Mouse (Mus musculus): ENCODE results near the gene Mphosph6. TPM values are rescaled to one million over a fixed set of nuclear protein-coding genes. Genes with fewer than 3 reads are reported as not detected.

The Mphosph6 gene
- polyA plus RNA-seq, 1 experiment from 2014 or later = 70.6 TPM

GRCm38 (mm10) chr8:117796464-117796863, 5.3 kb downstream of the Mphosph6 start:
- 79% methylated on average over 15 of the region's 15 CpGs for WGBS
- Histone ChIP-seq H3K4me1 (ENCODE audit: control insufficient read depth, insufficient read depth, low read length) (0 out of 2 replicates have a peak, but pooled peaks cover 7% of the 10 kb centered on the region), H3K27ac (ENCODE audit: low read depth, low read length) (no peak overlapping the region), H3K9ac (ENCODE audit: low read depth, low read length) (no peak overlapping the region), H3K4me3 (ENCODE audit: low read length) (no peak overlapping the region), H3K36me3 (ENCODE audit: control insufficient read depth, insufficient read depth, low read length) (peaks cover 71% of the 10 kb centered on the region), H3K9me3 (ENCODE audit: control insufficient read depth, low read length) (no peaks in the 10 kb centered on the region), H3K27me3 (ENCODE audit: control insufficient read depth, insufficient read depth, low read length) (no peaks in the 10 kb centered on the region), H3K4me2 (replicated peaks; ENCODE audit: low read depth, low read length) (no peak overlapping the region)
- ATAC-seq (ENCODE audit: low FRiP score, low TSS enrichment) = no peak

GRCm38 (mm10) chr8:117794581-117794980, 7.2 kb downstream of the Mphosph6 start:
- H3K9me3 ChIP-seq (ENCODE audit: control insufficient read depth, low read length) = no peaks in the 10 kb centered on the region
- no peak overlapping the region for H3K27ac ChIP-seq (ENCODE audit: low read depth, low read length)
- H3K4me1 ChIP-seq (ENCODE audit: control insufficient read depth, insufficient read depth, low read length) = no peaks in the 10 kb centered on the region
- no peak overlapping the region for H3K4me3 ChIP-seq (ENCODE audit: low read length)
- H3K27me3 ChIP-seq (ENCODE audit: control insufficient read depth, insufficient read depth, low read length) = no peaks in the 10 kb centered on the region
- WGBS = 84% methylated on average over 10 of the region's 10 CpGs
- H3K36me3 ChIP-seq (ENCODE audit: control insufficient read depth, insufficient read depth, low read length) = peaks cover 88% of the 10 kb centered on the region
- no peak for ATAC-seq (ENCODE audit: low FRiP score, low TSS enrichment)
- no peak overlapping the region for H3K4me2 ChIP-seq (replicated peaks; ENCODE audit: low read depth, low read length)
- no peak overlapping the region for H3K9ac ChIP-seq (ENCODE audit: low read depth, low read length)

GRCm38 (mm10) chr8:117792616-117793144, 9.1 kb downstream of the Mphosph6 start:
- Histone ChIP-seq H3K36me3 (ENCODE audit: control insufficient read depth, insufficient read depth, low read length) (peaks cover 89% of the 10 kb centered on the region), H3K9ac (ENCODE audit: low read depth, low read length) (no peak overlapping the region), H3K27ac (ENCODE audit: low read depth, low read length) (no peak overlapping the region), H3K4me3 (ENCODE audit: low read length) (no peak overlapping the region), H3K27me3 (ENCODE audit: control insufficient read depth, insufficient read depth, low read length) (no peaks in the 10 kb centered on the region), H3K4me2 (replicated peaks; ENCODE audit: low read depth, low read length) (no peak overlapping the region), H3K9me3 (ENCODE audit: control insufficient read depth, low read length) (no peaks in the 10 kb centered on the region; the same call in 1 of the 2 replicates), H3K4me1 (ENCODE audit: control insufficient read depth, insufficient read depth, low read length) (no peaks in the 10 kb centered on the region)
- WGBS = 70% methylated on average over 19 of the region's 19 CpGs
- ATAC-seq (ENCODE audit: low FRiP score, low TSS enrichment) = no peak

GRCm38 (mm10) chr8:117786428-117786827, 15.3 kb downstream of the Mphosph6 start:
- H3K36me3 ChIP-seq (ENCODE audit: control insufficient read depth, insufficient read depth, low read length) = peaks cover 30% of the 10 kb centered on the region
- no peak for ATAC-seq (ENCODE audit: low FRiP score, low TSS enrichment)
- no peak overlapping the region for H3K4me2 ChIP-seq (replicated peaks; ENCODE audit: low read depth, low read length)
- H3K9me3 ChIP-seq (ENCODE audit: control insufficient read depth, low read length) = no peaks in the 10 kb centered on the region; the same call in 1 of the 2 replicates
- H3K27me3 ChIP-seq (ENCODE audit: control insufficient read depth, insufficient read depth, low read length) = no peaks in the 10 kb centered on the region
- no peak overlapping the region for H3K27ac ChIP-seq (ENCODE audit: low read depth, low read length)
- H3K9ac ChIP-seq (ENCODE audit: low read depth, low read length) = no peak overlapping the region
- no peak overlapping the region for H3K4me3 ChIP-seq (ENCODE audit: low read length)
- no peaks in the 10 kb centered on the region for H3K4me1 ChIP-seq (ENCODE audit: control insufficient read depth, insufficient read depth, low read length)
- WGBS = 88% methylated on average over 3 of the region's 3 CpGs

- Histone ChIP-seq H3K9ac (ENCODE audit: low read depth, low read length) (no peak overlapping the region), H3K4me1 (ENCODE audit: control insufficient read depth, insufficient read depth, low read length) (no peaks in the 10 kb centered on the region), H3K4me3 (ENCODE audit: low read length) (no peak overlapping the region), H3K27me3 (ENCODE audit: control insufficient read depth, insufficient read depth, low read length) (no peaks in the 10 kb centered on the region), H3K9me3 (ENCODE audit: control insufficient read depth, low read length) (no peaks in the 10 kb centered on the region; the same call in 1 of the 2 replicates), H3K4me2 (replicated peaks; ENCODE audit: low read depth, low read length) (no peak overlapping the region), H3K36me3 (ENCODE audit: control insufficient read depth, insufficient read depth, low read length) (peaks cover 5% of the 10 kb centered on the region; the same call in 1 of the 2 replicates), H3K27ac (ENCODE audit: low read depth, low read length) (no peak overlapping the region)
- WGBS = 81% methylated on average over 7 of the region's 7 CpGs
- ATAC-seq (ENCODE audit: low FRiP score, low TSS enrichment) = no peak
Observed at GRCm38 (mm10) chr8:117783021-117783420, 18.7 kb downstream of the Mphosph6 start.

GRCm38 (mm10) chr8:117781375-117782129, 20.2 kb downstream of the Mphosph6 start:
- no peak overlapping the region for H3K4me3 ChIP-seq (ENCODE audit: low read length)
- H3K27ac ChIP-seq (ENCODE audit: low read depth, low read length) = no peak overlapping the region
- 63% methylated on average over 6 of the region's 6 CpGs for WGBS

GRCm38 (mm10) chr8:117779344-117779743, 22.4 kb downstream of the Mphosph6 start:
- H3K9me3 ChIP-seq (ENCODE audit: control insufficient read depth, low read length) = no peaks in the 10 kb centered on the region
- H3K4me2 ChIP-seq (replicated peaks; ENCODE audit: low read depth, low read length) = no peak overlapping the region
- H3K27me3 ChIP-seq (ENCODE audit: control insufficient read depth, insufficient read depth, low read length) = no peaks in the 10 kb centered on the region
- H3K9ac ChIP-seq (ENCODE audit: low read depth, low read length) = no peak overlapping the region
- no peaks in the 10 kb centered on the region for H3K36me3 ChIP-seq (ENCODE audit: control insufficient read depth, insufficient read depth, low read length)
- H3K4me1 ChIP-seq (ENCODE audit: control insufficient read depth, insufficient read depth, low read length) = no peaks in the 10 kb centered on the region
- WGBS = 83% methylated on average over 6 of the region's 6 CpGs
- ATAC-seq (ENCODE audit: low FRiP score, low TSS enrichment) = no peak
- H3K4me3 ChIP-seq (ENCODE audit: low read length) = no peak overlapping the region
- no peak overlapping the region for H3K27ac ChIP-seq (ENCODE audit: low read depth, low read length)

More at GRCm38 (mm10) chr8:117781375-117782129, 20.2 kb downstream of the Mphosph6 start:
- Histone ChIP-seq H3K27me3 (ENCODE audit: control insufficient read depth, insufficient read depth, low read length) (no peaks in the 10 kb centered on the region), H3K36me3 (ENCODE audit: control insufficient read depth, insufficient read depth, low read length) (no peaks in the 10 kb centered on the region), H3K4me2 (replicated peaks; ENCODE audit: low read depth, low read length) (no peak overlapping the region), H3K4me1 (ENCODE audit: control insufficient read depth, insufficient read depth, low read length) (no peaks in the 10 kb centered on the region), H3K9me3 (ENCODE audit: control insufficient read depth, low read length) (no peaks in the 10 kb centered on the region), H3K9ac (ENCODE audit: low read depth, low read length) (no peak overlapping the region)
- ATAC-seq (ENCODE audit: low FRiP score, low TSS enrichment) = no peak

- no peaks in the 10 kb centered on the region for H3K9me3 ChIP-seq (ENCODE audit: control insufficient read depth, low read length)
- H3K9ac ChIP-seq (ENCODE audit: low read depth, low read length) = no peak overlapping the region
- H3K4me3 ChIP-seq (ENCODE audit: low read length) = no peak overlapping the region
- no peaks in the 10 kb centered on the region for H3K4me1 ChIP-seq (ENCODE audit: control insufficient read depth, insufficient read depth, low read length)
- no peak overlapping the region for H3K4me2 ChIP-seq (replicated peaks; ENCODE audit: low read depth, low read length)
- H3K27me3 ChIP-seq (ENCODE audit: control insufficient read depth, insufficient read depth, low read length) = no peaks in the 10 kb centered on the region
- WGBS = 70% methylated on average over 11 of the region's 11 CpGs
- ATAC-seq (ENCODE audit: low FRiP score, low TSS enrichment) = no peak
- no peaks in the 10 kb centered on the region for H3K36me3 ChIP-seq (ENCODE audit: control insufficient read depth, insufficient read depth, low read length)
- H3K27ac ChIP-seq (ENCODE audit: low read depth, low read length) = no peak overlapping the region
Observed at GRCm38 (mm10) chr8:117778531-117779322, 23.0 kb downstream of the Mphosph6 start.

- H3K27ac ChIP-seq (ENCODE audit: low read depth, low read length) = no peak overlapping the region
- WGBS = 85% methylated on average over 10 of the region's 10 CpGs
- H3K9ac ChIP-seq (ENCODE audit: low read depth, low read length) = no peak overlapping the region
- H3K9me3 ChIP-seq (ENCODE audit: control insufficient read depth, low read length) = no peaks in the 10 kb centered on the region
- no peaks in the 10 kb centered on the region for H3K27me3 ChIP-seq (ENCODE audit: control insufficient read depth, insufficient read depth, low read length)
- no peak overlapping the region for H3K4me2 ChIP-seq (replicated peaks; ENCODE audit: low read depth, low read length)
- no peaks in the 10 kb centered on the region for H3K4me1 ChIP-seq (ENCODE audit: control insufficient read depth, insufficient read depth, low read length)
- H3K36me3 ChIP-seq (ENCODE audit: control insufficient read depth, insufficient read depth, low read length) = no peaks in the 10 kb centered on the region
- H3K4me3 ChIP-seq (ENCODE audit: low read length) = no peak overlapping the region
- no peak for ATAC-seq (ENCODE audit: low FRiP score, low TSS enrichment)
Observed at GRCm38 (mm10) chr8:117776075-117776474, 25.7 kb downstream of the Mphosph6 start.
